Mouse (Mus musculus) midbrain, embryonic 14.5 days (tissue): ENCODE measurements at regions not wholly inside any gene's neighbourhood (a gene's known extent, or its start where the extent isn't known, plus 50 kb on each side); places are given as distances from the start of the nearest gene placed in this dataset.

Experiments
- ATAC-seq: fragments of 200-750 bp; cut with Nextera tagmentation; 2 replicates; pipeline ENCODE4 v1.8.0; 2017; ENCODE audit warnings: moderate number of reproducible peaks, moderate library complexity; ENCODE audit not compliant: low FRiP score, low TSS enrichment
- DNase-seq: peaks from one replicate; pipeline ENCODE4 v3.0.0-alpha.2; 2015
- H3K27ac ChIP-seq: fragments of 300-500 bp; sonication (generic); replicated peaks from 2 replicates; pipeline ENCODE4 v1.5.1; 2014; ENCODE audit warnings: mild to moderate bottlenecking, low read depth, low read length, moderate library complexity
- H3K27me3 ChIP-seq: fragments of 300-500 bp; sonication (generic); 2 replicates; pipeline ENCODE4 v1.6.1; 2014; ENCODE audit warnings: low read length, control low read depth, mixed read lengths; ENCODE audit not compliant: control insufficient read depth, insufficient read depth
- H3K36me3 ChIP-seq: fragments of 300-500 bp; sonication (generic); 2 replicates; pipeline ENCODE4 v1.6.1; 2014; ENCODE audit warnings: low read length, control low read depth; ENCODE audit not compliant: control insufficient read depth, insufficient read depth
- H3K4me1 ChIP-seq: fragments of 300-500 bp; sonication (generic); 2 replicates; pipeline ENCODE4 v1.6.1; 2014; ENCODE audit warnings: mild to moderate bottlenecking, antibody characterized with exemption, low read length, control low read depth; ENCODE audit not compliant: control insufficient read depth, insufficient read depth
- H3K4me2 ChIP-seq: fragments of 300-500 bp; sonication (generic); 2 replicates; pipeline ENCODE4 v1.6.1; 2014; ENCODE audit warnings: mild to moderate bottlenecking, low read length, moderate library complexity
- H3K4me3 ChIP-seq: fragments of 300-500 bp; sonication (generic); replicated peaks from 2 replicates; pipeline ENCODE4 v1.5.1; 2014; ENCODE audit warnings: low read depth, low read length
- H3K9ac ChIP-seq: fragments of 300-500 bp; sonication (generic); replicated peaks from 2 replicates; pipeline ENCODE4 v1.6.1; 2014; ENCODE audit warnings: mild to moderate bottlenecking, low read length, moderate library complexity
- H3K9me3 ChIP-seq: fragments of 300-500 bp; sonication (generic); 2 replicates; pipeline ENCODE4 v1.6.1; 2016; ENCODE audit warnings: low read length, control low read depth, mixed read lengths; ENCODE audit not compliant: control insufficient read depth
- WGBS: fragments of 180-500 bp; shearing (Covaris S2); extraction: QIAGEN DNeasy Blood & Tissue Kit; methylation state at CpG from one replicate; pipeline ENCODE4 v1.1.7; 2014; 5-methylcytosine and 5-hydroxymethylcytosine counted together

GRCm38 (mm10) chr11:19713091-19713490 lies 211.1 kb upstream of the Spred2 start:
- ATAC-seq: no peak
- 46% methylated on average over 8 of the region's 8 CpGs for WGBS

GRCm38 (mm10) chr11:19713597-19713996 lies 210.6 kb upstream of the Spred2 start:
- no peak overlapping the region; the same call in 1 of the 2 replicates for H3K4me2 ChIP-seq

More at GRCm38 (mm10) chr11:19713091-19713490, 211.1 kb upstream of the Spred2 start:
- Histone ChIP-seq H3K9ac (no peak overlapping the region), H3K4me1 (no peaks in the 10 kb centered on the region), H3K27ac (no peak overlapping the region), H3K9me3 (no peaks in the 10 kb centered on the region), H3K4me3 (no peak overlapping the region), H3K27me3 (no peaks in the 10 kb centered on the region), H3K4me2 (no peak overlapping the region), H3K36me3 (no peaks in the 10 kb centered on the region)
- peak; percentile 68 for DNase-seq

GRCm38 (mm10) chr11:19714211-19714610 lies 210.0 kb upstream of the Spred2 start:
- Histone ChIP-seq H3K27ac (no peak overlapping the region), H3K4me2 (no peak overlapping the region), H3K36me3 (no peaks in the 10 kb centered on the region), H3K9ac (no peak overlapping the region), H3K27me3 (no peaks in the 10 kb centered on the region), H3K4me3 (no peak overlapping the region), H3K4me1 (no peaks in the 10 kb centered on the region), H3K9me3 (no peaks in the 10 kb centered on the region)
- 58% methylated on average over 5 of the region's 5 CpGs for whole genome bisulfite sequencing
- peak; percentile 50 for DNase-seq
- no peak for ATAC-seq

More at GRCm38 (mm10) chr11:19713597-19713996, 210.6 kb upstream of the Spred2 start:
- WGBS: 83% methylated on average over 20 of the region's 20 CpGs
- no peak for ATAC-seq
- 0 out of 2 replicates have a peak overlapping the region, but pooled peaks have one; percentile 6 for H3K27ac ChIP-seq
- H3K4me3 ChIP-seq: no peak overlapping the region
- H3K27me3 ChIP-seq: no peaks in the 10 kb centered on the region
- H3K9me3 ChIP-seq: no peaks in the 10 kb centered on the region
- H3K9ac ChIP-seq: no peak overlapping the region
- H3K36me3 ChIP-seq: no peaks in the 10 kb centered on the region
- peak; percentile 16 for DNase-seq
- no peaks in the 10 kb centered on the region for H3K4me1 ChIP-seq

- no peak overlapping the region for H3K9ac ChIP-seq
- no peaks in the 10 kb centered on the region for H3K36me3 ChIP-seq
- no peaks in the 10 kb centered on the region for H3K27me3 ChIP-seq
- H3K27ac ChIP-seq: no peak overlapping the region
- no peaks in the 10 kb centered on the region for H3K4me1 ChIP-seq
- WGBS: 34% methylated on average over 8 of the region's 8 CpGs
- no peak overlapping the region for H3K4me2 ChIP-seq
- DNase-seq (no peak), ATAC-seq (no peak)
- H3K9me3 ChIP-seq: no peaks in the 10 kb centered on the region
- no peak overlapping the region for H3K4me3 ChIP-seq
Measured at GRCm38 (mm10) chr11:19714888-19715595, 209.1 kb upstream of the Spred2 start.

GRCm38 (mm10) chr11:19718165-19718564 lies 206.0 kb upstream of the Spred2 start:
- no peak for DNase-seq

GRCm38 (mm10) chr11:19729031-19729430 lies 195.1 kb upstream of the Spred2 start:
- ATAC-seq: no peak
- Histone ChIP-seq H3K36me3 (no peaks in the 10 kb centered on the region), H3K4me2 (no peak overlapping the region), H3K9me3 (no peaks in the 10 kb centered on the region; the same call in 1 of the 2 replicates), H3K4me3 (no peak overlapping the region), H3K4me1 (no peaks in the 10 kb centered on the region), H3K27ac (no peak overlapping the region), H3K27me3 (no peaks in the 10 kb centered on the region), H3K9ac (no peak overlapping the region)
- WGBS: 85% methylated on average over 8 of the region's 8 CpGs
- DNase-seq: no peak

More at GRCm38 (mm10) chr11:19718165-19718564, 206.0 kb upstream of the Spred2 start:
- Histone ChIP-seq H3K4me3 (no peak overlapping the region), H3K27ac (no peak overlapping the region), H3K36me3 (no peaks in the 10 kb centered on the region), H3K9ac (no peak overlapping the region), H3K27me3 (no peaks in the 10 kb centered on the region), H3K9me3 (no peaks in the 10 kb centered on the region), H3K4me1 (no peaks in the 10 kb centered on the region), H3K4me2 (no peak overlapping the region)
- WGBS: 98% methylated on average over 9 of the region's 9 CpGs
- no peak for ATAC-seq

GRCm38 (mm10) chr11:19730747-19731146 lies 193.4 kb upstream of the Spred2 start:
- 89% methylated on average over 5 of the region's 5 CpGs for WGBS
- Histone ChIP-seq H3K27me3 (no peaks in the 10 kb centered on the region), H3K9me3 (no peaks in the 10 kb centered on the region; the same call in 1 of the 2 replicates), H3K27ac (no peak overlapping the region), H3K4me2 (no peak overlapping the region), H3K4me1 (no peaks in the 10 kb centered on the region), H3K4me3 (no peak overlapping the region), H3K9ac (no peak overlapping the region), H3K36me3 (no peaks in the 10 kb centered on the region)
- ATAC-seq: no peak
- no peak for DNase-seq

- no peak for DNase-seq
- H3K27ac ChIP-seq: no peak overlapping the region
- no peaks in the 10 kb centered on the region for H3K9me3 ChIP-seq
- H3K4me1 ChIP-seq: no peaks in the 10 kb centered on the region
- no peak overlapping the region for H3K4me3 ChIP-seq
- 96% methylated on average over 7 of the region's 7 CpGs for WGBS
- no peak overlapping the region for H3K9ac ChIP-seq
- ATAC-seq: no peak
- no peaks in the 10 kb centered on the region for H3K27me3 ChIP-seq
- H3K36me3 ChIP-seq: no peaks in the 10 kb centered on the region
- no peak overlapping the region for H3K4me2 ChIP-seq
Measured at GRCm38 (mm10) chr11:19736076-19736475, 188.1 kb upstream of the Spred2 start.

- Histone ChIP-seq H3K27me3 (no peaks in the 10 kb centered on the region), H3K4me2 (no peak overlapping the region), H3K9me3 (no peaks in the 10 kb centered on the region), H3K36me3 (no peaks in the 10 kb centered on the region), H3K9ac (no peak overlapping the region), H3K27ac (no peak overlapping the region), H3K4me3 (no peak overlapping the region), H3K4me1 (no peaks in the 10 kb centered on the region)
- no peak for DNase-seq
- ATAC-seq: no peak
- 70% methylated on average over 7 of the region's 7 CpGs for WGBS
Measured at GRCm38 (mm10) chr11:19736926-19737325, 187.2 kb upstream of the Spred2 start.
